Mouse (Mus musculus): ENCODE measurements around the gene Brd7.

The Brd7 gene

DNA sequence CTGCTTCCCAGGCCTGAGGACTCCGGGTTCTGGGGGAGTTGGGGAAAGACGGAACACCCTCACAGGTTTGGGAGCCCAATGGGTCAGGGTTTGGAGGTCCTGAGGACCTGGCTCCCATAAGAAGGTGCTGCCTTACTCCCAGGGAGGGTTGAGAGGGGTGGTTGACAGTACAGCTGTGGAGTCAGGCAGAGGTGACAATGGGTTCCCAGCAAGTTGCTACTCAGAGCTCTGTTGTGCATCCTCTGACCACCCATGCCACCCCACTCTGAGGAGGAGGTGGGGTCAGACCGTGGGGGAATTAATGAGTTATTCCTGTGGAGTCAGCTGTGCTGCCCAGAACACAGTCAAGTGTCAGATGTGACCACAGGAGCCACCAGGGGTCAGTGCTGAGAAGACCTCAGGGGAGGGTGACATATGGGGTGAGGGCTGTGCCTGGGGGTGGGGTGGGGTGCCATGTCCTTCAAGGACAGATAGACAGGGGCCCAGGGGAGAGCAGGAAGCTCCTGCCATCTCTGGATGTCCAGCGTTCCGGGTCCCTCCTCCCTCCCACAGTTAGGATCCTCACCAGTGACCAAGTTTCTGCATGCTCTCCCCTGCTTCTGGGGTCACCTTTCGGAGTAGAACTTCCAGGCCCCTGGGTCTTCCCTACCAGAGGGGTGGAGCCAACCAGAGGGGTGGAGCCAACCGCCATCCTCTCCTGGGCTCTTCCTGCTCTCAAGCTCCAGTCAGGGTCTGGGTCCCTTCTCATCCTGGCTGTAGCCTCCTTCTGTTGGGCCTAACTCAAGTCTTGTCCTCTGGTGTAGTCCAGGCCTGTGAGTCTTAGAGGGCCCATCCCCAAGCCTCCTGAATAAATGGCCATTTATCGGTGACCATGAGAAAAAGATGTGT lies 76.3 kb downstream of the Brd7 start:
- no peak for ATAC-seq (ENCODE audit: low TSS enrichment)

DNA sequence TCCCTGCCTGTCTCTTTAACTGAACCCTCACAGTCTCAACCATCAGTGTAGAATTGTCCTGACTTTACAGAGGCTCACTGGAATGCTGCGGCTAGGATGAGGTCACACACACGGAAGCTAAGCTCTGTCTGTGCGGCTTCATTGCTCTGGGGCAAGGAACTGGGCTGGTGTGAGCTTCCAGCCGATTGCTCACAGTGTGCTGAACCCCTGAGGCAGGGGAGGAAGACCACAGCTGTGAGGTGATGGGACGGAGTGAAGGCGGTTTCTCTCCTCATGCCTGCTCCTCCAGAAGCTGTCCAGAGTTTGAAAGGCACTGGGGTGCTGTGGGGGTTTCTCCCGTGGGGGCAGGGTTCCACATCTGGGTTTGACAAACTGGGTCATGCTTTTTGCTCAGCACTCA lies 77.3 kb downstream of the Brd7 start:
- ATAC-seq (ENCODE audit: low TSS enrichment): no peak; the same call in 1 of the 2 replicates

DNA sequence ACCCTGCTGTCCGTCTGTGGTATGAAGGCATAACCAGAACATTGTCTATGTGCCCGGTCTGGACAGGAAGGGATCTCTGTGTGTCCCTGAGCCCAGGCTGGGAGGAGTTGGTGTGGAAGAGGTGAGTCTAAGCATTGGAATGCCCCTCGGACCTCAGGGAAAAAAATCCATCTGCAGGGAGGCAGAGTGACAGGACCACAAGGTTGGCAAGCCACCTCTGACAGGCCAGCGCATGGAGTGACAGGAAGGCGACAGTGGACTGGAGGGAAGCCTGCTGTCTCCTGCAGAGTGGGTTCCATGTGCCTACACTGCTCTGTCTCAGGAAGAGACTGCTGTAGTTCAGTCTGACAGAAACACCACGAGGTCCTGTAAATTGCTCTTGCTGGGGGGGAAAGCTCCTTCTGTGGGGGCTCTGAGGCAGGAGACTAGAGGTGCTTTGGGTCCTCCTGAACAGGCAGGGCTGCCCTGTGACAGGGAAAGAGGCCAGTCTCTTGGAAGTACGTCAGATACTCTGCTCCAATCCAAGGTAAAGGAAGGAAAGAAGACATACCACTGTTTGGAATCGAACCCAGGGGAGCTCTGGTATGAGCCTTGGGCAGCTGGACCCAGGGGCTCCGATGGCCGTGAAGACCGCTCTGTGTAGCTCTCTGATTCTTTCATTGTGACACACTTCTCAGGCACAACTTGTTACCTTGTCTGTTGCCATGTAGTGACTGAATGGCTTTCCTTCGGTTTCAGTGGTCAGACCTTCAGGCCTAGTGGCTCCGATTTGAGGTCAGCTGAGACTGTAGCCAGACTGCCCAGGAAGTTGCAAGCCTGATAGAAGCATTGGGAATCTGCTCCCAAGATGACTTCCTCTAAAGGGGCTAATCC lies 78.5 kb downstream of the Brd7 start:
- ATAC-seq (ENCODE audit: low TSS enrichment): no peak

DNA sequence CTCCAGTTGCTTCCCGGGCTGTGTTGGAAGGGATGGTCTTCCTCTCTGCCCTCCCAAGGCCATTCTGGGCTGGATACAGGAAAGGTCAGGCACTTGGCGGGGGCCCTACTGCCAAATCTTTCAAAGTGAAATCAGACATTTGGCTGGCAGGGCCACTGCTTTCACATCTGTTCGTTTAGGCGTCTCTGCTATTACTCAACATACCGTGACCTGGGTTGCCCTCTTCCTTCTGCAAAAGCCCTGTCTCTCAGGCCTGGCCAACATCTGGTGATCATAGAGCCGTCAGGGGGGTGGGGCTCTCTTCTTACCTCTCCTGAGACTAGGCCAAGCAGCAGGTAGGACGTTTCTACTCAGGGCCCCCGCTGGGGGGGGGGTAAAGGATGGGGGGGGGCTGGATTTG lies 79.3 kb downstream of the Brd7 start:
- no peak for ATAC-seq (ENCODE audit: low TSS enrichment)

Measured in frontal cortex, adult (tissue).